Mouse (Mus musculus) CH12.LX (cell line): ENCODE data around the gene Smad1. TPM values are rescaled to one million over a fixed set of nuclear protein-coding genes. Genes with fewer than 3 reads are reported as not detected.

Experiments used
- DNase-seq: peaks from one replicate; pipeline ENCODE4 v3.0.0-alpha.2; 2013; ENCODE audit errors: extremely low read depth
- H3K27ac ChIP-seq: 2 replicates; pipeline ENCODE4 v1.5.1; 2012; ENCODE audit warnings: low read depth, mild to moderate bottlenecking, control low read depth, moderate library complexity; ENCODE audit not compliant: insufficient read depth
- H3K27me3 ChIP-seq: replicated peaks from 2 replicates; pipeline ENCODE3; 2012; ENCODE audit warnings: inconsistent platforms
- H3K36me3 ChIP-seq, 2 experiments: replicated peaks in 1 of 2; 2 replicates each; pipeline versions ENCODE3 to v1.6.1; 2012; ENCODE audit warnings: inconsistent platforms in 1 of 2, low read length in 1 of 2, mild to moderate bottlenecking in 1 of 2, mixed read lengths in 1 of 2, moderate library complexity in 1 of 2; ENCODE audit not compliant: control insufficient read depth in 1 of 2, insufficient read depth in 1 of 2
- H3K4me1 ChIP-seq, 2 experiments: 2 replicates each; pipeline ENCODE4 v1.6.1; 2012; ENCODE audit warnings: inconsistent platforms in 1 of 2, moderate library complexity in 1 of 2; ENCODE audit not compliant: insufficient read depth in 2 of 2, control insufficient read depth in 1 of 2
- H3K4me2 ChIP-seq: 2 replicates; pipeline ENCODE4 v1.6.1; 2012; ENCODE audit warnings: low read depth, mild to moderate bottlenecking, control low read depth; ENCODE audit not compliant: poor library complexity, insufficient read depth, severe bottlenecking
- H3K4me3 ChIP-seq, 3 experiments: fragments of 150-350 bp in 1 of 3; sonication (generic) in 1 of 3; replicated peaks in 1 of 3; 2 replicates each; pipeline versions ENCODE3 to v1.5.1; 2011 to 2012; ENCODE audit warnings: low read depth in 2 of 3, low read length in 2 of 3, mild to moderate bottlenecking in 2 of 3, moderate library complexity in 2 of 3, control low read depth in 1 of 3, improper control_type of control experiment in 1 of 3, inconsistent platforms in 1 of 3, mixed read lengths in 1 of 3; ENCODE audit not compliant: poor library complexity in 1 of 3
- H3K79me2 ChIP-seq: replicated peaks from 2 replicates; pipeline ENCODE4 v1.6.1; 2012; ENCODE audit warnings: mild to moderate bottlenecking, moderate library complexity; ENCODE audit not compliant: control insufficient read depth, poor library complexity, insufficient read depth, severe bottlenecking; ENCODE audit errors: extremely low read depth
- H3K9ac ChIP-seq: 2 replicates; pipeline ENCODE4 v1.6.1; 2012; ENCODE audit warnings: low read depth, mild to moderate bottlenecking, control low read depth, moderate library complexity; ENCODE audit not compliant: insufficient read depth
- H3K9me3 ChIP-seq: replicated peaks from 2 replicates; pipeline ENCODE3; 2012; ENCODE audit warnings: low read length, inconsistent platforms, mixed read lengths
- BHLHE40 ChIP-seq: IDR thresholded peaks from 2 replicates; pipeline ENCODE4 v1.6.1; 2011; ENCODE audit warnings: mild to moderate bottlenecking, low read depth, low read length, improper control_type of control experiment
- CHD1 ChIP-seq: IDR thresholded peaks from 2 replicates; pipeline ENCODE4 v1.6.1; 2012; ENCODE audit warnings: low read depth, low read length, improper control_type of control experiment, inconsistent platforms
- CHD2 ChIP-seq: IDR thresholded peaks from 2 replicates; pipeline ENCODE4 v1.6.1; 2011; ENCODE audit warnings: low read length, improper control_type of control experiment
- CTCF ChIP-seq, 2 experiments: IDR thresholded peaks in 1 of 2; conservative IDR thresholded peaks in 1 of 2; 2 replicates each; pipeline ENCODE4 v1.5.1; 2011 to 2012; ENCODE audit warnings: low read depth in 2 of 2, low read length in 2 of 2, improper control_type of control experiment in 1 of 2, inconsistent platforms in 1 of 2, mild to moderate bottlenecking in 1 of 2, moderate library complexity in 1 of 2
- E2F4 ChIP-seq: IDR thresholded peaks from 2 replicates; pipeline ENCODE4 v1.6.1; 2011; ENCODE audit warnings: low read depth, low read length, improper control_type of control experiment; ENCODE audit not compliant: insufficient replicate concordance
- ELF1 ChIP-seq: IDR thresholded peaks from 2 replicates; pipeline ENCODE4 v1.6.1; 2014; ENCODE audit warnings: low read depth, mild to moderate bottlenecking, inconsistent platforms, low read length, improper control_type of control experiment
- EP300 ChIP-seq: IDR thresholded peaks from 2 replicates; pipeline ENCODE4 v1.6.1; 2011; ENCODE audit warnings: low read length, improper control_type of control experiment
- ETS1 ChIP-seq: conservative IDR thresholded peaks from 2 replicates; pipeline ENCODE4 v1.6.1; 2012; ENCODE audit warnings: low read depth, mild to moderate bottlenecking, inconsistent platforms, low read length, improper control_type of control experiment, moderate library complexity
- JUND ChIP-seq: conservative IDR thresholded peaks from 2 replicates; pipeline ENCODE4 v1.6.1; 2011; ENCODE audit warnings: low read depth, low read length, improper control_type of control experiment
- KAT2A ChIP-seq: IDR thresholded peaks from 2 replicates; pipeline ENCODE4 v1.6.1; 2012; ENCODE audit warnings: low read length, improper control_type of control experiment, inconsistent platforms; ENCODE audit not compliant: insufficient replicate concordance
- MAFK ChIP-seq: IDR thresholded peaks from 2 replicates; pipeline ENCODE4 v1.6.1; 2011; ENCODE audit warnings: low read length, improper control_type of control experiment; ENCODE audit not compliant: insufficient replicate concordance
- MAZ ChIP-seq: IDR thresholded peaks from 2 replicates; pipeline ENCODE4 v1.6.1; 2012; ENCODE audit warnings: low read depth, mild to moderate bottlenecking, inconsistent platforms, low read length, improper control_type of control experiment, moderate library complexity
- MEF2A ChIP-seq: IDR thresholded peaks from 2 replicates; pipeline ENCODE4 v1.6.1; 2014; ENCODE audit warnings: low read depth, mild to moderate bottlenecking, inconsistent platforms, low read length, improper control_type of control experiment, borderline replicate concordance
- NELFE ChIP-seq: IDR thresholded peaks from 2 replicates; pipeline ENCODE4 v1.6.1; 2011; ENCODE audit warnings: low read depth, low read length, improper control_type of control experiment
- NRF1 ChIP-seq: IDR thresholded peaks from 2 replicates; pipeline ENCODE4 v1.6.1; 2014; ENCODE audit warnings: low read depth, mild to moderate bottlenecking, inconsistent platforms, low read length, improper control_type of control experiment, moderate library complexity
- PAX5 ChIP-seq: IDR thresholded peaks from 2 replicates; pipeline ENCODE4 v1.6.1; 2012; ENCODE audit warnings: low read length, inconsistent platforms, mixed read lengths
- POLR2AphosphoS2 ChIP-seq: IDR thresholded peaks from 2 replicates; pipeline ENCODE4 v1.6.1; 2011; ENCODE audit warnings: low read depth, low read length, improper control_type of control experiment
- RAD21 ChIP-seq: IDR thresholded peaks from 2 replicates; pipeline ENCODE4 v1.6.1; 2011; ENCODE audit warnings: low read depth, mild to moderate bottlenecking, low read length, improper control_type of control experiment, moderate library complexity
- RCOR1 ChIP-seq: conservative IDR thresholded peaks from 2 replicates; pipeline ENCODE4 v1.6.1; 2012; ENCODE audit warnings: low read depth, mild to moderate bottlenecking, inconsistent platforms, low read length, improper control_type of control experiment
- TBP ChIP-seq: conservative IDR thresholded peaks from 2 replicates; pipeline ENCODE4 v1.6.1; 2011; ENCODE audit warnings: low read depth, low read length, improper control_type of control experiment
- TCF12 ChIP-seq: IDR thresholded peaks from 2 replicates; pipeline ENCODE4 v1.6.1; 2014; ENCODE audit warnings: low read depth, mild to moderate bottlenecking, inconsistent platforms, low read length, improper control_type of control experiment
- UBTF ChIP-seq: IDR thresholded peaks from 2 replicates; pipeline ENCODE4 v1.6.1; 2012; ENCODE audit warnings: low read depth, mild to moderate bottlenecking, inconsistent platforms, low read length, improper control_type of control experiment, moderate library complexity
- USF1 ChIP-seq: IDR thresholded peaks from 2 replicates; pipeline ENCODE4 v1.6.1; 2014; ENCODE audit warnings: low read depth, mild to moderate bottlenecking, inconsistent platforms, low read length, improper control_type of control experiment
- ZKSCAN1 ChIP-seq: IDR thresholded peaks from 2 replicates; pipeline ENCODE4 v1.6.1; 2012; ENCODE audit warnings: low read depth, inconsistent platforms, low read length, improper control_type of control experiment, borderline replicate concordance
- ZNF384 ChIP-seq: IDR thresholded peaks from 2 replicates; pipeline ENCODE4 v1.6.1; 2012; ENCODE audit warnings: low read depth, low read length, improper control_type of control experiment, inconsistent platforms
- dilution Hi-C: fragments of 300-500 bp; cut with MboI; formaldehyde crosslinking; loops from 2 replicates; pipeline ENCODE4 v1.14.3; 2020; ENCODE audit warnings: low sequenced_read_pairs; ENCODE audit not compliant: extremely low pct_unique_long_range_greater_than_20kb, extremely low pct_ligation_motif_present
- in situ Hi-C: fragments of 300-500 bp; cut with MboI; formaldehyde crosslinking; loops from 3 replicates; pipeline ENCODE4 v1.14.3; 2019; ENCODE audit warnings: low sequenced_read_pairs, low pct_ligation_motif_present, low pct_unique_long_range_greater_than_20kb, mixed read lengths
- polyA plus RNA-seq: library from polyadenylated mRNA; unstranded; fragments of >175 nt; gene quantifications from 2 replicates; pipeline ENCODE4 v1.2.1, GENCODE M21; 2012; ENCODE audit warnings: low read depth; ENCODE audit not compliant: insufficient read length
- total RNA-seq, 2 experiments: library from RNA; depleted of rRNA; stranded (reverse); fragments of 300-350 nt in 1 of 2; fragments of >200 nt in 1 of 2; gene quantifications; 2 replicates each; pipeline ENCODE4 v1.2.3; 2012 to 2014

Smad1 gene
- total and polyA plus RNA-seq, 3 experiments, result not detected

- no peak overlapping the region for H3K4me3 ChIP-seq
- TF ChIP-seq EP300 (no peak), ETS1 (no peak), PAX5 (no peak), BHLHE40 (no peak), RCOR1 (no peak), UBTF (no peak), TCF12 (no peak), ZKSCAN1 (no peak), POLR2AphosphoS2 (no peak), MAZ (no peak), CHD2 (no peak), ZNF384 (no peak), TBP (no peak)
- H3K36me3 ChIP-seq, result no peaks in the 10 kb centered on the region
- H3K9me3 ChIP-seq, result no peaks in the 10 kb centered on the region
- in situ Hi-C loops, result no loop called here
- dilution Hi-C loops, result no loop called here
- peaks cover 6 to 9% of the 10 kb centered on the region in 2 experiments for H3K4me1 ChIP-seq
- no peak for DNase-seq
- H3K79me2 ChIP-seq, result no peaks in the 10 kb centered on the region
- H3K27ac ChIP-seq, result no peak overlapping the region
- H3K27me3 ChIP-seq, result no peaks in the 10 kb centered on the region
- no peak overlapping the region for H3K4me2 ChIP-seq
- no peak overlapping the region for H3K9ac ChIP-seq
These were observed 24.9 kb downstream of the Smad1 start for GRCm38 (mm10) chr8:79374410-79374809.

DNA sequence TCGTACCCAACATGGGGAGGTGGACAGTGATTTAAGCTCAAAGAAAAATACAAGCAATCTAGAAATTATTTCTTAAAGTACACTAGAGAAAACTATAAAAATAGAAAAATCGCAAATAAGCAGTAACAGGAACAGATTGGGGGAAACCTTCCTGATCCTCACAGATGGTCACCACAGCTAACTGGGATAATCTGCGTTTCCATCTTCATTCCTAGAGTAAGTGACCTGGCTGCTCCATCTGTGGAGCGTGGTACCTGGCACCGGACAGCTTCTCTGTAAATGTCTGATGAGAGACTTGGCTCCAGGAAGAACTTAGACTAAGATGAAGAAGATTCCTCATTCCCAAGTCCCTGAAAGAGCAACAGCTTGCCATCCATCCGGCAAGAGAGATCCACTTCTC is 25.8 kb downstream of the Smad1 start:
- in situ Hi-C loops (no loop called here), dilution Hi-C loops (no loop called here)
- H3K9ac ChIP-seq, result no peak overlapping the region
- H3K27me3 ChIP-seq, result no peaks in the 10 kb centered on the region
- H3K36me3 ChIP-seq, result no peaks in the 10 kb centered on the region
- no peaks in the 10 kb centered on the region for H3K79me2 ChIP-seq
- H3K4me1 ChIP-seq, result peaks cover 6 to 9% of the 10 kb centered on the region in 2 experiments
- no peak overlapping the region for H3K4me3 ChIP-seq
- H3K27ac ChIP-seq, result no peak overlapping the region
- H3K9me3 ChIP-seq, result no peaks in the 10 kb centered on the region
- no peak overlapping the region for H3K4me2 ChIP-seq
- no peak for TF ChIP-seq JUND
- TF ChIP-seq ELF1, result no peak
- DNase-seq, result no peak

DNA sequence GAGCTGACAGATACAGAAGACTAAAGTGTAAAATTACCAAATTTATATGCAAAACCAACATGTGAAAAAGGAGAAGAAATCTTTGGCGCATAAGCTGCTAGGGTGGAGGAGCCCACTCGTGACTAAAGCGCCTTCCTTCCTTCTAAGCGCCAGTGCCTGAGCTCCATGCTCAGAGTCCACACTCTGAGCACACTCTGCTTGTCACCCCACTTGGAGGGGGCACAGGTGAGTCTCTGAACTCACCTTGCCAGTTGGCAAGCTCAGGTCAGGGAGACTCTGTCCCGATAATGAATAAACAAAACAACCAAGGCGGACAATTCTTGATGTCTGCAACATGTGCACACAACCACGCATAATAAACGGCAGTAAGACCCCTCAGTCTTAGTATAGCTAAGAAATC is 26.4 kb downstream of the Smad1 start:
- Histone ChIP-seq H3K36me3 (no peaks in the 10 kb centered on the region), H3K9me3 (no peaks in the 10 kb centered on the region), H3K4me3 (no peak overlapping the region), H3K79me2 (no peaks in the 10 kb centered on the region), H3K27ac (no peak overlapping the region), H3K4me2 (no peak overlapping the region), H3K27me3 (no peaks in the 10 kb centered on the region), H3K4me1 (peaks cover 6 to 9% of the 10 kb centered on the region in 2 experiments), H3K9ac (no peak overlapping the region)
- in situ Hi-C loops (no loop called here), dilution Hi-C loops (no loop called here)
- DNase-seq, result no peak
- TF ChIP-seq E2F4, result no peak
- TF ChIP-seq ELF1, result no peak
- TF ChIP-seq CHD1, result no peak
- no peak for TF ChIP-seq JUND
- TF ChIP-seq NELFE, result no peak
- no peak for TF ChIP-seq CTCF (conservative IDR thresholded peaks at IDR 0.05 in 1 of 2, IDR thresholded peaks at IDR 0.05 in 1 of 2; ENCODE audit: low read depth in 2 of 2, low read length in 2 of 2)
- no peak for TF ChIP-seq CHD2
- TF ChIP-seq MEF2A, result no peak
- no peak for TF ChIP-seq ZNF384
- no peak for TF ChIP-seq BHLHE40
- no peak for TF ChIP-seq KAT2A
- TF ChIP-seq MAFK, result no peak
- no peak for TF ChIP-seq TCF12
- TF ChIP-seq USF1, result no peak
- TF ChIP-seq POLR2AphosphoS2, result no peak
- no peak for TF ChIP-seq RAD21
- no peak for TF ChIP-seq NRF1
- no peak for TF ChIP-seq MAZ
